Mouse (Mus musculus) forebrain, embryonic 12.5 days (tissue): ENCODE data around the gene Nlrp10. TPM values are rescaled to one million over a fixed set of nuclear protein-coding genes. Genes with fewer than 3 reads are reported as not detected.

Source experiments
- ATAC-seq: fragments of 200-750 bp; cut with Nextera tagmentation; 2 replicates; pipeline ENCODE4 v1.8.0; 2017; ENCODE audit warnings: moderate TSS enrichment; ENCODE audit not compliant: low FRiP score
- H3K27ac ChIP-seq: fragments of 300-500 bp; sonication (generic); 2 replicates; pipeline ENCODE4 v1.5.1; 2016; ENCODE audit warnings: mild to moderate bottlenecking
- H3K27me3 ChIP-seq: fragments of 300-500 bp; sonication (generic); 2 replicates; pipeline ENCODE4 v1.6.1; 2016; ENCODE audit warnings: mild to moderate bottlenecking
- H3K36me3 ChIP-seq: fragments of 300-500 bp; sonication (generic); replicated peaks from 2 replicates; pipeline ENCODE4 v1.6.1; 2016; ENCODE audit warnings: mild to moderate bottlenecking
- H3K4me1 ChIP-seq: fragments of 300-500 bp; sonication (generic); 2 replicates; pipeline ENCODE4 v1.6.1; 2016
- H3K4me2 ChIP-seq: fragments of 300-500 bp; sonication (generic); 2 replicates; pipeline ENCODE4 v1.6.1; 2016; ENCODE audit warnings: mild to moderate bottlenecking, moderate library complexity
- H3K4me3 ChIP-seq: fragments of 300-500 bp; sonication (generic); replicated peaks from 2 replicates; pipeline ENCODE4 v1.5.1; 2016; ENCODE audit warnings: mild to moderate bottlenecking
- H3K9ac ChIP-seq: fragments of 300-500 bp; sonication (generic); 2 replicates; pipeline ENCODE4 v1.6.1; 2016; ENCODE audit warnings: mild to moderate bottlenecking
- H3K9me3 ChIP-seq: fragments of 300-500 bp; sonication (generic); 2 replicates; pipeline ENCODE4 v1.6.1; 2016
- WGBS: fragments of 180-500 bp; shearing (Covaris S2); methylation state at CpG from one replicate; pipeline ENCODE4 v1.1.7; 2016; 5-methylcytosine and 5-hydroxymethylcytosine counted together
- polyA plus RNA-seq: library from polyadenylated mRNA; unstranded; fragments of >200 nt; fragmentation: Nextera tagmentation; extraction: Ambion mirVana; gene quantifications from 2 replicates; pipeline ENCODE4 v1.2.1, GENCODE M21; 2016

Nlrp10 gene
- not detected in 2 replicates for polyA plus RNA-seq

- Histone ChIP-seq H3K36me3 (no peaks in the 10 kb centered on the region), H3K9me3 (no peaks in the 10 kb centered on the region), H3K4me1 (peaks cover 1% of the 10 kb centered on the region), H3K27me3 (0 out of 2 replicates have a peak, but pooled peaks cover 7% of the 10 kb centered on the region), H3K9ac (no peak within 1 kb of the TSS), H3K4me3 (no peak within 1 kb of the TSS), H3K4me2 (no peak within 1 kb of the TSS), H3K27ac (no peak within 1 kb of the TSS)
- ATAC-seq, result no peak
- WGBS, result 84% methylated on average over 6 of the region's 6 CpGs
These were observed at the start of gene Nlrp10 for GRCm38 (mm10) chr7:108929726-108930393. Nlrp10 (minus strand) TSS chr7:108930178.

- H3K9ac ChIP-seq, result no peak overlapping the region
- H3K27me3 ChIP-seq, result peaks cover 9% of the 10 kb centered on the region; the same call in 1 of the 2 replicates
- H3K4me2 ChIP-seq, result peak overlapping the region; percentile 6
These were observed 42.3 kb upstream of the Nlrp10 start for GRCm38 (mm10) chr7:108972273-108972672.

DNA sequence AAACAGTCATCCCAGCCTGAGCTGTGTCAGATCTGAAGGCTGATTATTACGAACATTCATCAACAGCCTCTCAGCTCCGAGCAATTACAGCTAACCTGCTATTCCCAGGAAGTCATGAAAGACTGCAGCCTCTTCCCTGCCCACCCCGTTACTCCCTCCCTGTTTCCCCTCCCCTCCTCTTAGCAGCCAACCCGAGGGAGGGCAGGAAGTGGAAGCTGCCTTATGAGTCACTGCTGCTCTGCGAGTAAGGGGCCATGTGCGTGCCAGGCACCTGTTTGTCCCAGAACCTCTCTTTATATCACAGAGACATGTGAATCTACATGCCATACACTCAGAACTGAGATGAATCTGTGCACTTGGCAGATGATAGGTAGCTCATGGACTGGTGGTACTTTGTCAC is 38.2 kb upstream of the Nlrp10 start:
- Histone ChIP-seq H3K9ac (no peak overlapping the region), H3K27me3 (peaks cover 16% of the 10 kb centered on the region; the same call in 1 of the 2 replicates), H3K27ac (no peak overlapping the region), H3K4me2 (no peak overlapping the region), H3K36me3 (no peaks in the 10 kb centered on the region), H3K4me3 (no peak overlapping the region), H3K4me1 (peaks cover 16% of the 10 kb centered on the region), H3K9me3 (no peaks in the 10 kb centered on the region)
- ATAC-seq, result no peak
- 62% methylated on average over 6 of the region's 6 CpGs for WGBS

More at GRCm38 (mm10) chr7:108972273-108972672, 42.3 kb upstream of the Nlrp10 start:
- Histone ChIP-seq H3K4me3 (no peak overlapping the region), H3K9me3 (no peaks in the 10 kb centered on the region), H3K4me1 (peaks cover 16% of the 10 kb centered on the region), H3K36me3 (no peaks in the 10 kb centered on the region), H3K27ac (peak overlapping the region; percentile 68)
- ATAC-seq, result peak; percentile 84
- 39% methylated on average over 6 of the region's 6 CpGs for WGBS

DNA sequence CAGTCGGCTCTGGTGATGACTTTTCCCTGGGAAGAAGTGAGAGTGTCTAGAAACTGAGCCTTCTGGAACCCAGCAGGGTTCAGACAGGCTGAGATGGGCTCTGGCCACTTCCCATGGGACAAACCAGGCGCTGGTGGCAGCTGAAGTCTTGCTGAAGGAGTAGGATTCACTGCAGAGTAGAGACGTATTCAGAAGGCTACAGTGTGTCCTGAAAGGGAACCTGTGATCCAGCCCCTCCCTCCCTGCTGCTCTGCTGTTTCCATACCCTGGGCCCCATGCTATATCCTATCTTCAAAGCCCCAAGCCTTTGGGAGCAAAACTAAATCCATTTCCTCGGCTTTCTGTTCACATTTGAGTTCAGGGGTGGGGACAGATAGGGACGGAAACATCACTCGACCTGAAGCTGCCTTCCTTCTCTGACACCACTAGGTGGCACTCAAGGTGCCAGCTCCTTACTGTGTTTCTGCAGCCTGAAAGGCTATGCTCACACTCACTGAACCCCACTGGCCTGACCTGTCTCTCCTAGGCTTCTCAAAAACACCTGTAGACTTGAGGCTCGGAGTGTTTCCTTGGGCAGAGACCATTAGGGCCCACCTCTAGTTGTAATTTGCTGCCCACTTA is 36.9 kb upstream of the Nlrp10 start:
- H3K9ac ChIP-seq, result no peak overlapping the region
- WGBS, result 30% methylated on average over 7 of the region's 7 CpGs

DNA sequence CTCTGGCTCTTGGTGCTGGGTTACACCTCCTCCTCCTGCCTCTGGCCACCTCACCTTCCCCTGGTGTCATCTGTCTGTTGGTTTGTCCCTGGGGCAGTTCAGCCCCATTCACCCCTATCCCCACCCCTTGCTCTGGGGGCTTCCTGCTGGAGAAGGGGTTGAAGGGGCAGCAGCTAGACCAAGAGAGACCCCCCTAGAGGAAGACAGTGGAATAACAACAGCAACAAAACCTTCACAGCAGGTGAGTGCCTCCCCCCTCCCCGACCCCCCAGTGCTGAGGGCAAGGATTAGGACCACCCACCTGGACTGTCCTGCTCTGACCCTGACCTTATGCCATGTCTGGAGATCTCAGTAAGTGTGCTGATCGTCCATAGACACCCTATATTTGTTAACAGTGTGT is 36.0 kb upstream of the Nlrp10 start:
- no peaks in the 10 kb centered on the region for H3K36me3 ChIP-seq
- no peak overlapping the region for H3K9ac ChIP-seq
- H3K27me3 ChIP-seq, result peaks cover 16% of the 10 kb centered on the region; the same call in 1 of the 2 replicates
- H3K27ac ChIP-seq, result no peak overlapping the region
- H3K4me2 ChIP-seq, result no peak overlapping the region
- H3K9me3 ChIP-seq, result no peaks in the 10 kb centered on the region
- no peaks in the 10 kb centered on the region for H3K4me1 ChIP-seq
- ATAC-seq, result no peak
- WGBS, result 35% methylated on average over 2 of the region's 2 CpGs
- no peak overlapping the region for H3K4me3 ChIP-seq

More for the DNA sequence above, 36.9 kb upstream of the Nlrp10 start:
- no peak overlapping the region for H3K27ac ChIP-seq
- no peak overlapping the region for H3K4me2 ChIP-seq
- peaks cover 3% of the 10 kb centered on the region for H3K4me1 ChIP-seq
- H3K36me3 ChIP-seq, result no peaks in the 10 kb centered on the region
- H3K27me3 ChIP-seq, result peaks cover 19% of the 10 kb centered on the region; the same call in 1 of the 2 replicates
- peak; percentile 78 for ATAC-seq
- no peak overlapping the region for H3K4me3 ChIP-seq
- H3K9me3 ChIP-seq, result no peaks in the 10 kb centered on the region

GRCm38 (mm10) chr7:108957734-108958133 is 27.8 kb upstream of the Nlrp10 start:
- Histone ChIP-seq H3K4me1 (no peaks in the 10 kb centered on the region), H3K9ac (no peak overlapping the region), H3K36me3 (no peaks in the 10 kb centered on the region), H3K4me2 (no peak overlapping the region), H3K27me3 (peaks cover 15% of the 10 kb centered on the region), H3K4me3 (no peak overlapping the region), H3K9me3 (no peaks in the 10 kb centered on the region), H3K27ac (no peak overlapping the region)
- no peak for ATAC-seq
- WGBS, result 76% methylated on average over 2 of the region's 2 CpGs

GRCm38 (mm10) chr7:108954185-108954584 is 24.2 kb upstream of the Nlrp10 start:
- H3K27me3 ChIP-seq, result peaks cover 47% of the 10 kb centered on the region
- no peak overlapping the region for H3K4me3 ChIP-seq
- no peak overlapping the region for H3K4me2 ChIP-seq
- WGBS, result 59% methylated on average over 4 of the region's 4 CpGs
- H3K4me1 ChIP-seq, result peaks cover 13% of the 10 kb centered on the region
- H3K9me3 ChIP-seq, result no peaks in the 10 kb centered on the region
- no peak overlapping the region for H3K27ac ChIP-seq
- ATAC-seq, result no peak
- no peak overlapping the region for H3K9ac ChIP-seq
- H3K36me3 ChIP-seq, result no peaks in the 10 kb centered on the region

GRCm38 (mm10) chr7:108952801-108953200 is 22.8 kb upstream of the Nlrp10 start:
- Histone ChIP-seq H3K9me3 (no peaks in the 10 kb centered on the region), H3K4me3 (no peak overlapping the region), H3K4me1 (peaks cover 18% of the 10 kb centered on the region), H3K27me3 (peaks cover 53% of the 10 kb centered on the region), H3K36me3 (no peaks in the 10 kb centered on the region), H3K4me2 (no peak overlapping the region), H3K9ac (no peak overlapping the region), H3K27ac (no peak overlapping the region)
- ATAC-seq, result no peak
- 87% methylated on average over 6 of the region's 6 CpGs for WGBS

DNA sequence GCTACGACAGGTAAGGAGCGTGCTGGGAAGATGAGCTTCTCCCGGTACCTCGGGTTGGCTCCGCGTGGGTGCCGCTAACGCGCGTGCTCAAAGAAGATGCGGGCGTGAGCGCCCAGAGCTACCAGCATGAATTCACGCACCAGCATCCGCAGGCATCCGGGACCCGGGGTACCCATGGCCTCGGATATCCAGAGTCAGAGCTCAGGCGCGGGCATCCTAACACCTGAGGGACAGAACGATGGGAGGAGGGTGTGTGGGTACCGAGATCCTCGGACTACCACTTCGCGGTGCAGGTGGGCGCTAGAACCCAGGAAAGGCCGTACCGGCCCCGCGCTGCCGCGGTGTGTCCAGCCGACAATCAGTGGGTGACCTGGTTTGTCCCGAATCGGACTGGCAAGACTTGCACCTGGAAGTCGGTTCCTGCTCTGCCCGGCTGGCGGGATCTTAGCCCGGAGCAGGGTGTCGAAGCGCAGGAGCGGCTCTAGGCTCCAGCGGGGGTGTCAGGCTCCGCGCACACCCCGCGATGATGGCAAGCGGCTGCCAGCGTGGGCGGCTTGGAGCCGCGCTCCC is 20.9 kb upstream of the Nlrp10 start:
- peak overlapping the region; percentile 63 for H3K9ac ChIP-seq
- H3K9me3 ChIP-seq, result no peaks in the 10 kb centered on the region
- ATAC-seq, result peak; percentile 24
- H3K4me1 ChIP-seq, result peaks cover 18% of the 10 kb centered on the region
- no peak overlapping the region for H3K27ac ChIP-seq
- 0 out of 2 replicates have a peak, but pooled peaks cover under 1% of the 10 kb centered on the region for H3K36me3 ChIP-seq
- peaks cover 53% of the 10 kb centered on the region for H3K27me3 ChIP-seq
- under 1% methylated on average over 52 of the region's 52 CpGs for WGBS
- peak overlapping the region; percentile 100 for H3K4me2 ChIP-seq
- H3K4me3 ChIP-seq, result peak overlapping the region; percentile 66

DNA sequence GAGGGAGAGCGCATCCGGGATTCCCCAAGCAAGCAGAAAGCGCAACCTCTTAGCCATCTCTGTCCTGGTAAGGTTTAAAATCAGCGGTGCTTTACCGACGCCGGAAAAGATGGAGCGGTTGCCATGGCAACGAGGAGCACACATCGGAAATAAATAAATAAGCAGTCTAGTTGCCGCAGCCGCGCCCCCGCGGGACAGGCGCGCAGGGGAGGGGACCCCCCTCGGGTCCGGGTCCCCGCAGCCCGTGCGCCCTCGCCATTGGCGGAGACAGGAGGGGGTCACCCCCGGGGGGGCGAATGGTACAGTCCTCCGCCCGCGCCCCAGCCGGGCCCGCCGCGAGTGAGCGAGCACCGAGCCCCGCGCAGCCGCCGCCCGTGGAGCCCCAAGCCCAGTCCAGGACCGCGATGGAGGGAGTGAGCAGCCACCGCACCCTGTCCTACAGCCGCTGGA is 20.4 kb upstream of the Nlrp10 start, which contains the start of gene Tub:
Gene Tub (plus strand): TSS at position 27 of the 450 bp plus-strand sequence.
- WGBS, result 1% methylated on average over 31 of the region's 44 CpGs
- peaks cover 53% of the 10 kb centered on the region for H3K27me3 ChIP-seq
- H3K4me3 ChIP-seq, result peak within 1 kb of the TSS; percentile 66
- peak within 1 kb of the TSS; percentile 100 for H3K4me2 ChIP-seq
- H3K9me3 ChIP-seq, result no peaks in the 10 kb centered on the region
- H3K27ac ChIP-seq, result no peak within 1 kb of the TSS
- peak; percentile 78 for ATAC-seq
- peaks cover 18% of the 10 kb centered on the region for H3K4me1 ChIP-seq
- peak within 1 kb of the TSS; percentile 63 for H3K9ac ChIP-seq
- H3K36me3 ChIP-seq, result peaks cover 5% of the 10 kb centered on the region

GRCm38 (mm10) chr7:108949301-108949700 is 19.3 kb upstream of the Nlrp10 start:
- peaks cover 12% of the 10 kb centered on the region for H3K36me3 ChIP-seq
- no peak overlapping the region for H3K27ac ChIP-seq
- no peak overlapping the region for H3K4me3 ChIP-seq
- peaks cover 18% of the 10 kb centered on the region for H3K4me1 ChIP-seq
- 20% methylated on average over 2 of the region's 2 CpGs for WGBS
- H3K9me3 ChIP-seq, result no peaks in the 10 kb centered on the region
- no peak for ATAC-seq
- H3K27me3 ChIP-seq, result peaks cover 52% of the 10 kb centered on the region
- no peak overlapping the region for H3K9ac ChIP-seq
- H3K4me2 ChIP-seq, result no peak overlapping the region

- Histone ChIP-seq H3K27ac (no peak overlapping the region), H3K4me2 (no peak overlapping the region)
These were observed 18.6 kb upstream of the Nlrp10 start for GRCm38 (mm10) chr7:108948611-108949010.

More at GRCm38 (mm10) chr7:108948611-108949010, 18.6 kb upstream of the Nlrp10 start:
- Histone ChIP-seq H3K27me3 (peaks cover 48% of the 10 kb centered on the region), H3K4me1 (peaks cover 18% of the 10 kb centered on the region), H3K9me3 (no peaks in the 10 kb centered on the region), H3K9ac (no peak overlapping the region), H3K36me3 (peaks cover 16% of the 10 kb centered on the region), H3K4me3 (no peak overlapping the region)
- no peak for ATAC-seq
